Mouse (Mus musculus) embryo, embryonic 11 days (tissue): Measurements from ENCODE around the gene Psmb10.
"Not testable (repeated sequence)": the region's sequence is repeated elsewhere in the genome, so short reads cannot be mapped to it uniquely, and the experiment has no call there.

Experiments
- DNase-seq: peaks from one replicate; pipeline ENCODE4 v3.0.0-alpha.2; 2015

The Psmb10 gene

GRCm38 (mm10) chr8:105938306-105938669, at the start of gene Psmb10:
Gene Psmb10 (minus strand): TSS chr8:105938444.
- DNase-seq: peak; percentile 31

GRCm38 (mm10) chr8:105983406-105983805, 45.2 kb upstream of the Psmb10 start:
- DNase-seq: not testable (repeated sequence)

GRCm38 (mm10) chr8:105981146-105981545, 42.9 kb upstream of the Psmb10 start:
- no peak for DNase-seq

- no peak for DNase-seq
These were observed 41.1 kb upstream of the Psmb10 start, which contains the start of gene Dpep3 for GRCm38 (mm10) chr8:105979325-105979724. Gene Dpep3 (minus strand): TSS chr8:105979429.

- no peak for DNase-seq
These were observed 37.1 kb upstream of the Psmb10 start for GRCm38 (mm10) chr8:105975363-105975762.

- no peak for DNase-seq
These were observed 32.9 kb upstream of the Psmb10 start for GRCm38 (mm10) chr8:105971019-105971720.

GRCm38 (mm10) chr8:105969367-105969766, 31.1 kb upstream of the Psmb10 start:
- DNase-seq: no peak

- DNase-seq: peak; percentile 65
These were observed 28.6 kb upstream of the Psmb10 start for GRCm38 (mm10) chr8:105966692-105967311.

- peak; percentile 92 for DNase-seq
These were observed 27.7 kb upstream of the Psmb10 start, which contains the start of gene Slc12a4 for GRCm38 (mm10) chr8:105965905-105966341. Gene Slc12a4 (minus strand): TSS chr8:105966097.

- peak; percentile 50 for DNase-seq
These were observed 27.1 kb upstream of the Psmb10 start for GRCm38 (mm10) chr8:105965266-105965904.

GRCm38 (mm10) chr8:105964506-105965265, 26.4 kb upstream of the Psmb10 start:
- DNase-seq: no peak

GRCm38 (mm10) chr8:105961536-105961935, 23.3 kb upstream of the Psmb10 start:
- no peak for DNase-seq

- DNase-seq: no peak
These were observed 22.9 kb upstream of the Psmb10 start for GRCm38 (mm10) chr8:105961101-105961500.

- no peak for DNase-seq
These were observed 21.1 kb upstream of the Psmb10 start for GRCm38 (mm10) chr8:105959350-105959749.

GRCm38 (mm10) chr8:105957813-105958212, 19.6 kb upstream of the Psmb10 start:
- DNase-seq: no peak

- DNase-seq: no peak
These were observed 18.3 kb upstream of the Psmb10 start for GRCm38 (mm10) chr8:105956556-105956955.

GRCm38 (mm10) chr8:105951057-105951659, 12.9 kb upstream of the Psmb10 start:
- no peak for DNase-seq

GRCm38 (mm10) chr8:105949350-105949749, 11.1 kb upstream of the Psmb10 start:
- DNase-seq: no peak

- DNase-seq: no peak
These were observed 5.1 kb upstream of the Psmb10 start, which contains the start of gene Lcat for GRCm38 (mm10) chr8:105943321-105943739. Gene Lcat (minus strand): TSS chr8:105943382.

GRCm38 (mm10) chr8:105942542-105942941, 4.3 kb upstream of the Psmb10 start:
- no peak for DNase-seq

GRCm38 (mm10) chr8:105942026-105942425, 3.8 kb upstream of the Psmb10 start:
- DNase-seq: no peak

- DNase-seq: peak; percentile 38
These were observed 543 bp downstream of the Psmb10 start for GRCm38 (mm10) chr8:105937496-105938305.
